Mouse (Mus musculus): ENCODE results near the gene Emx1. TPM values are rescaled to one million over a fixed set of nuclear protein-coding genes. Genes with fewer than 3 reads are reported as not detected.
"Not testable (repeated sequence)": the region's sequence is repeated elsewhere in the genome, so short reads cannot be mapped to it uniquely, and the experiment has no call there.

Emx1 gene
- total RNA-seq (2021): 10 to 100 TPM; 19.5 to 20.5 TPM

- peak; percentile 57 to 65 for DNase-seq (ENCODE audit: extremely low spot score in 1 of 2, low spot score in 1 of 2)
Measured at GRCm38 (mm10) chr6:85187340-85188211, at the start of gene Emx1. Emx1 (plus strand) TSS chr6:85187438.

- no peak for DNase-seq (ENCODE audit: extremely low spot score in 1 of 2, low spot score in 1 of 2)
Measured at GRCm38 (mm10) chr6:85139534-85139933, 47.7 kb upstream of the Emx1 start.

- DNase-seq (ENCODE audit: extremely low spot score in 1 of 2, low spot score in 1 of 2): peak in 1 of 2 experiments; percentile 36
Measured at GRCm38 (mm10) chr6:85141013-85141412, 46.2 kb upstream of the Emx1 start.

GRCm38 (mm10) chr6:85144466-85144865, 42.8 kb upstream of the Emx1 start:
- DNase-seq (ENCODE audit: extremely low spot score in 1 of 2, low spot score in 1 of 2): no peak

- DNase-seq (ENCODE audit: extremely low spot score in 1 of 2, low spot score in 1 of 2): no peak
Measured at GRCm38 (mm10) chr6:85147636-85148035, 39.6 kb upstream of the Emx1 start.

- DNase-seq (ENCODE audit: extremely low spot score in 1 of 2, low spot score in 1 of 2): no peak
Measured at GRCm38 (mm10) chr6:85150386-85150785, 36.9 kb upstream of the Emx1 start.

- DNase-seq (ENCODE audit: extremely low spot score in 1 of 2, low spot score in 1 of 2): peak; percentile 39 to 74
Measured at GRCm38 (mm10) chr6:85153970-85154540, 33.2 kb upstream of the Emx1 start.

GRCm38 (mm10) chr6:85154861-85155528, 32.2 kb upstream of the Emx1 start:
- DNase-seq (ENCODE audit: extremely low spot score in 1 of 2, low spot score in 1 of 2): peak in 1 of 2 experiments; percentile 21

- DNase-seq (ENCODE audit: extremely low spot score in 1 of 2, low spot score in 1 of 2): not testable (repeated sequence)
Measured at GRCm38 (mm10) chr6:85156551-85156950, 30.7 kb upstream of the Emx1 start.

GRCm38 (mm10) chr6:85158040-85158804, 29.0 kb upstream of the Emx1 start:
- DNase-seq (ENCODE audit: extremely low spot score in 1 of 2, low spot score in 1 of 2): not testable (repeated sequence)

- DNase-seq (ENCODE audit: extremely low spot score in 1 of 2, low spot score in 1 of 2): peak; percentile 53 to 71
Measured at GRCm38 (mm10) chr6:85159092-85159760, 28.0 kb upstream of the Emx1 start.

- DNase-seq (ENCODE audit: extremely low spot score in 1 of 2, low spot score in 1 of 2): peak; percentile 56 to 90
Measured at GRCm38 (mm10) chr6:85160201-85160923, 26.9 kb upstream of the Emx1 start.

GRCm38 (mm10) chr6:85165440-85165921, 21.8 kb upstream of the Emx1 start:
- DNase-seq (ENCODE audit: extremely low spot score in 1 of 2, low spot score in 1 of 2): no peak

- DNase-seq (ENCODE audit: extremely low spot score in 1 of 2, low spot score in 1 of 2): no peak
Measured at GRCm38 (mm10) chr6:85179569-85179968, 7.7 kb upstream of the Emx1 start.

GRCm38 (mm10) chr6:85180036-85180435, 7.2 kb upstream of the Emx1 start:
- DNase-seq (ENCODE audit: extremely low spot score in 1 of 2, low spot score in 1 of 2): no peak

GRCm38 (mm10) chr6:85183951-85184350, 3.3 kb upstream of the Emx1 start:
- no peak for DNase-seq (ENCODE audit: extremely low spot score in 1 of 2, low spot score in 1 of 2)

- DNase-seq (ENCODE audit: extremely low spot score in 1 of 2, low spot score in 1 of 2): no peak
Measured at GRCm38 (mm10) chr6:85186033-85186743, 1.1 kb upstream of the Emx1 start.

GRCm38 (mm10) chr6:85186744-85187059, 536 bp upstream of the Emx1 start:
- no peak for DNase-seq (ENCODE audit: extremely low spot score in 1 of 2, low spot score in 1 of 2)
